Mouse (Mus musculus): ENCODE results near the gene Cldn24. TPM values are rescaled to one million over a fixed set of nuclear protein-coding genes. Genes with fewer than 3 reads are reported as not detected.

Gene Cldn24
- polyA plus RNA-seq, 1 experiment from 2014 or later, result not detected

GRCm38 (mm10) chr8:47787705-47788104 lies 34.2 kb upstream of the Cldn24 start:
- no peaks in the 10 kb centered on the region for H3K27me3 ChIP-seq (ENCODE audit: control insufficient read depth, insufficient read depth, low read depth, low read length)
- H3K27ac ChIP-seq (ENCODE audit: low read length), result no peak overlapping the region
- H3K9me3 ChIP-seq (replicated peaks; ENCODE audit: control insufficient read depth, low read length, poor library complexity, severe bottlenecking), result no peaks in the 10 kb centered on the region
- H3K4me3 ChIP-seq (ENCODE audit: low read depth, low read length), result no peak overlapping the region
- no peak for ATAC-seq
- no peak overlapping the region for H3K9ac ChIP-seq (ENCODE audit: low read depth, low read length)
- 0 out of 2 replicates have a peak, but pooled peaks cover 3% of the 10 kb centered on the region for H3K4me1 ChIP-seq (ENCODE audit: control insufficient read depth, insufficient read depth, low read length)
- H3K36me3 ChIP-seq (ENCODE audit: control insufficient read depth, insufficient read depth, low read length), result no peaks in the 10 kb centered on the region
- peak overlapping the region; percentile 36 for H3K4me2 ChIP-seq (ENCODE audit: low read length)
- WGBS, result 32% methylated on average over 10 of the region's 10 CpGs

DNA sequence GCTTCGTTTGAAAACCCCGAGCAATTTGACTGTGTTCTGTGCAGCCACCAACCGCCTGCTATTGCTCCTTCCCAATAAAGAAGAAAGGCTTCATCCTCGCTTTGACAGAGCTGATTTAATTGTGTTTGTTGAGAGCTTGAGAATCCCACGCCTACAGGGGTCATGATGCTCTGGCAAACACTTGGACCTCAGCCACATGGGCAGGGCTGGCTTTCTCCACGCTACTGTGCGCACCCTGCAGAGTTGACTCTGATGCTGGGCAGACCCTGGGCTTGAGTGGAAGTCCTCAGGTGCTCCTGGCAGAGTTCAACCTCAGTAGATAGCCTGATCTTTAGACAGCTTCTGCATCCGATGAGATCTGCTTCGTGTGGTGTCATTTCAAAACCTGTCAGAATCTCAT lies 30.0 kb upstream of the Cldn24 start:
- 0 out of 2 replicates have a peak, but pooled peaks cover 3% of the 10 kb centered on the region for H3K4me1 ChIP-seq (ENCODE audit: control insufficient read depth, insufficient read depth, low read length)
- H3K9ac ChIP-seq (ENCODE audit: low read depth, low read length), result no peak overlapping the region
- no peak for ATAC-seq
- no peak overlapping the region for H3K4me3 ChIP-seq (ENCODE audit: low read depth, low read length)
- H3K27ac ChIP-seq (ENCODE audit: low read length), result no peak overlapping the region
- H3K9me3 ChIP-seq (replicated peaks; ENCODE audit: control insufficient read depth, low read length, poor library complexity, severe bottlenecking), result no peaks in the 10 kb centered on the region; the same call in 1 of the 2 replicates
- WGBS, result 65% methylated on average over 9 of the region's 9 CpGs
- H3K36me3 ChIP-seq (ENCODE audit: control insufficient read depth, insufficient read depth, low read length), result no peaks in the 10 kb centered on the region
- no peaks in the 10 kb centered on the region for H3K27me3 ChIP-seq (ENCODE audit: control insufficient read depth, insufficient read depth, low read depth, low read length)
- no peak overlapping the region for H3K4me2 ChIP-seq (ENCODE audit: low read length)

- H3K4me1 ChIP-seq (ENCODE audit: control insufficient read depth, insufficient read depth, low read length), result no peaks in the 10 kb centered on the region
- WGBS, result 90% methylated on average over 6 of the region's 6 CpGs
- H3K4me2 ChIP-seq (ENCODE audit: low read length), result no peak overlapping the region
- H3K9me3 ChIP-seq (replicated peaks; ENCODE audit: control insufficient read depth, low read length, poor library complexity, severe bottlenecking), result no peaks in the 10 kb centered on the region
- no peak overlapping the region for H3K27ac ChIP-seq (ENCODE audit: low read length)
- H3K36me3 ChIP-seq (ENCODE audit: control insufficient read depth, insufficient read depth, low read length), result no peaks in the 10 kb centered on the region
- no peak for ATAC-seq
- H3K4me3 ChIP-seq (ENCODE audit: low read depth, low read length), result no peak overlapping the region
- H3K9ac ChIP-seq (ENCODE audit: low read depth, low read length), result no peak overlapping the region
- H3K27me3 ChIP-seq (ENCODE audit: control insufficient read depth, insufficient read depth, low read depth, low read length), result no peaks in the 10 kb centered on the region
These were observed 22.5 kb upstream of the Cldn24 start for GRCm38 (mm10) chr8:47799438-47799837.

- 77% methylated on average over 2 of the region's 2 CpGs for WGBS
- no peaks in the 10 kb centered on the region for H3K4me1 ChIP-seq (ENCODE audit: control insufficient read depth, insufficient read depth, low read length)
- no peaks in the 10 kb centered on the region for H3K27me3 ChIP-seq (ENCODE audit: control insufficient read depth, insufficient read depth, low read depth, low read length)
- no peak for ATAC-seq
- no peak overlapping the region for H3K4me2 ChIP-seq (ENCODE audit: low read length)
- no peaks in the 10 kb centered on the region for H3K9me3 ChIP-seq (replicated peaks; ENCODE audit: control insufficient read depth, low read length, poor library complexity, severe bottlenecking)
- H3K27ac ChIP-seq (ENCODE audit: low read length), result no peak overlapping the region
- no peak overlapping the region for H3K4me3 ChIP-seq (ENCODE audit: low read depth, low read length)
- no peak overlapping the region for H3K9ac ChIP-seq (ENCODE audit: low read depth, low read length)
- no peaks in the 10 kb centered on the region for H3K36me3 ChIP-seq (ENCODE audit: control insufficient read depth, insufficient read depth, low read length)
These were observed 19.6 kb upstream of the Cldn24 start for GRCm38 (mm10) chr8:47802349-47802748.

GRCm38 (mm10) chr8:47804262-47804661 lies 17.7 kb upstream of the Cldn24 start:
- Histone ChIP-seq H3K36me3 (ENCODE audit: control insufficient read depth, insufficient read depth, low read length) (no peaks in the 10 kb centered on the region), H3K9ac (ENCODE audit: low read depth, low read length) (no peak overlapping the region), H3K27me3 (ENCODE audit: control insufficient read depth, insufficient read depth, low read depth, low read length) (no peaks in the 10 kb centered on the region), H3K4me2 (ENCODE audit: low read length) (no peak overlapping the region), H3K4me3 (ENCODE audit: low read depth, low read length) (no peak overlapping the region), H3K9me3 (replicated peaks; ENCODE audit: control insufficient read depth, low read length, poor library complexity, severe bottlenecking) (no peaks in the 10 kb centered on the region), H3K4me1 (ENCODE audit: control insufficient read depth, insufficient read depth, low read length) (no peaks in the 10 kb centered on the region), H3K27ac (ENCODE audit: low read length) (no peak overlapping the region)
- ATAC-seq, result no peak
- WGBS, result 91% methylated on average over 1 of the region's 1 CpGs

GRCm38 (mm10) chr8:47809970-47810665 lies 11.8 kb upstream of the Cldn24 start:
- Histone ChIP-seq H3K9ac (ENCODE audit: low read depth, low read length) (no peak overlapping the region), H3K4me3 (ENCODE audit: low read depth, low read length) (no peak overlapping the region), H3K27me3 (ENCODE audit: control insufficient read depth, insufficient read depth, low read depth, low read length) (no peaks in the 10 kb centered on the region), H3K9me3 (replicated peaks; ENCODE audit: control insufficient read depth, low read length, poor library complexity, severe bottlenecking) (no peaks in the 10 kb centered on the region), H3K27ac (ENCODE audit: low read length) (no peak overlapping the region), H3K36me3 (ENCODE audit: control insufficient read depth, insufficient read depth, low read length) (no peaks in the 10 kb centered on the region), H3K4me2 (ENCODE audit: low read length) (no peak overlapping the region), H3K4me1 (ENCODE audit: control insufficient read depth, insufficient read depth, low read length) (no peaks in the 10 kb centered on the region)
- ATAC-seq, result no peak
- 88% methylated on average over 14 of the region's 14 CpGs for WGBS

DNA sequence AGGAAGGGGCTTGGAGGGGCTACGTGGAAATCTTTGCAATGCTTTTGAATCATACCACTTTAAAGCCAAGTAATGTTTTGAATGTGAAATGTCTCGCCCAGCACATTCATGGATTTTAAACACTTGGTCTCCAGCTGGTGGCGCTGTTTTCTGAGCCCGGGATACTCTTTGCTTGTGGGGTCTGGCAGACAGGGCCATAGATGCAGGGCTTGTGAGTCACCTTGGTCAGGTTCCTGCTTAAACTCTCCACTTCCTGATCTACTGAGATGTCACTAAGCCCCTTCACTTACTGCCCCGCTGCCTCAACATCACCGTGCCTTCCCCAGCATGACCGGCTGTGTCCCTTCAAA lies 11.3 kb upstream of the Cldn24 start:
- ATAC-seq, result no peak
- no peaks in the 10 kb centered on the region for H3K36me3 ChIP-seq (ENCODE audit: control insufficient read depth, insufficient read depth, low read length)
- 78% methylated on average over 7 of the region's 7 CpGs for WGBS
- no peaks in the 10 kb centered on the region for H3K4me1 ChIP-seq (ENCODE audit: control insufficient read depth, insufficient read depth, low read length)
- H3K27me3 ChIP-seq (ENCODE audit: control insufficient read depth, insufficient read depth, low read depth, low read length), result no peaks in the 10 kb centered on the region
- no peak overlapping the region for H3K4me3 ChIP-seq (ENCODE audit: low read depth, low read length)
- no peak overlapping the region for H3K27ac ChIP-seq (ENCODE audit: low read length)
- H3K9ac ChIP-seq (ENCODE audit: low read depth, low read length), result no peak overlapping the region
- no peaks in the 10 kb centered on the region for H3K9me3 ChIP-seq (replicated peaks; ENCODE audit: control insufficient read depth, low read length, poor library complexity, severe bottlenecking)
- no peak overlapping the region for H3K4me2 ChIP-seq (ENCODE audit: low read length)

GRCm38 (mm10) chr8:47811221-47811620 lies 10.7 kb upstream of the Cldn24 start:
- 86% methylated on average over 12 of the region's 12 CpGs for WGBS
- Histone ChIP-seq H3K4me3 (ENCODE audit: low read depth, low read length) (no peak overlapping the region), H3K4me2 (ENCODE audit: low read length) (no peak overlapping the region), H3K9ac (ENCODE audit: low read depth, low read length) (no peak overlapping the region), H3K36me3 (ENCODE audit: control insufficient read depth, insufficient read depth, low read length) (no peaks in the 10 kb centered on the region), H3K4me1 (ENCODE audit: control insufficient read depth, insufficient read depth, low read length) (no peaks in the 10 kb centered on the region), H3K27me3 (ENCODE audit: control insufficient read depth, insufficient read depth, low read depth, low read length) (no peaks in the 10 kb centered on the region), H3K27ac (ENCODE audit: low read length) (no peak overlapping the region), H3K9me3 (replicated peaks; ENCODE audit: control insufficient read depth, low read length, poor library complexity, severe bottlenecking) (no peaks in the 10 kb centered on the region)
- no peak for ATAC-seq

DNA sequence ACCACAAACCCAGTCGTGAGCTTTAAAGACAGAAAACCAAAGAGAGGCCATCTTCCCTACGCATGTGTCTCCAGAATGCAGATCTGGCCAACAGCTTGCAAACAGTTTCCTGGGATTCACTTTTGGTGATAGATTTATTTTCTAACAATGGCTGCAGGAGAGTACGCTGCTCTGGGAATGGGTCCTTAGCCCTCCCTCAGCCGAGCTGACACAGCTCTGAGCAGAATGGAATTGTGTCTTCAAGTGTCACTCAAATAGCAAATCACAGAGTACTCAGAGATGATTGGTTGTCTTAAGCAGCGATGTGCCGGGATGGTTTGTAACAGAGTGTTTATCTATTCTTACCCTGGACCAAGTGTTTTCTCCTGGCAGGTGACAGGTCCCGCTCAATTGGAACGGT lies 2.9 kb upstream of the Cldn24 start:
- Histone ChIP-seq H3K9ac (ENCODE audit: low read depth, low read length) (no peak overlapping the region), H3K36me3 (ENCODE audit: control insufficient read depth, insufficient read depth, low read length) (no peaks in the 10 kb centered on the region), H3K4me1 (ENCODE audit: control insufficient read depth, insufficient read depth, low read length) (peaks cover 3% of the 10 kb centered on the region; the same call in 1 of the 2 replicates), H3K4me2 (ENCODE audit: low read length) (no peak overlapping the region), H3K27ac (ENCODE audit: low read length) (no peak overlapping the region), H3K9me3 (replicated peaks; ENCODE audit: control insufficient read depth, low read length, poor library complexity, severe bottlenecking) (no peaks in the 10 kb centered on the region), H3K4me3 (ENCODE audit: low read depth, low read length) (no peak overlapping the region), H3K27me3 (ENCODE audit: control insufficient read depth, insufficient read depth, low read depth, low read length) (no peaks in the 10 kb centered on the region)
- WGBS, result 85% methylated on average over 8 of the region's 8 CpGs
- no peak for ATAC-seq

All from midbrain, embryonic 16.5 days (tissue).